Mouse (Mus musculus) forebrain, embryonic 11.5 days (tissue): Measurements from ENCODE around the gene Ccdc34. TPM values are rescaled to one million over a fixed set of nuclear protein-coding genes. Genes with fewer than 3 reads are reported as not detected.
"Not testable (repeated sequence)": the region's sequence is repeated elsewhere in the genome, so short reads cannot be mapped to it uniquely, and the experiment has no call there.

Experiments used
- ATAC-seq: fragments of 200-750 bp; cut with Nextera tagmentation; replicated peaks from 2 replicates; pipeline ENCODE4 v1.8.0; 2017; ENCODE audit warnings: moderate TSS enrichment; ENCODE audit not compliant: low FRiP score
- DNase-seq: peaks from one replicate; pipeline ENCODE4 v3.0.0-alpha.2; 2017; ENCODE audit warnings: low spot score
- H3K27ac ChIP-seq: fragments of 300-500 bp; sonication (generic); 2 replicates; pipeline ENCODE4 v1.5.1; 2014; ENCODE audit warnings: low read depth, low read length
- H3K27me3 ChIP-seq: fragments of 300-500 bp; sonication (generic); 2 replicates; pipeline ENCODE4 v1.6.1; 2014; ENCODE audit warnings: mild to moderate bottlenecking, low read length, mixed read lengths; ENCODE audit not compliant: control insufficient read depth, insufficient read depth
- H3K36me3 ChIP-seq: fragments of 300-500 bp; sonication (generic); 2 replicates; pipeline ENCODE4 v1.6.1; 2014; ENCODE audit warnings: mild to moderate bottlenecking, low read length, moderate library complexity, mixed read lengths; ENCODE audit not compliant: control insufficient read depth, insufficient read depth
- H3K4me1 ChIP-seq: fragments of 300-500 bp; sonication (generic); replicated peaks from 2 replicates; pipeline ENCODE4 v1.6.1; 2014; ENCODE audit warnings: low read length, mixed read lengths; ENCODE audit not compliant: control insufficient read depth, insufficient read depth
- H3K4me2 ChIP-seq: fragments of 300-500 bp; sonication (generic); 2 replicates; pipeline ENCODE4 v1.6.1; 2014; ENCODE audit warnings: low read depth, mild to moderate bottlenecking, low read length, moderate library complexity, mixed read lengths; ENCODE audit not compliant: severe bottlenecking
- H3K4me3 ChIP-seq: fragments of 300-500 bp; sonication (generic); 2 replicates; pipeline ENCODE4 v1.5.1; 2014; ENCODE audit warnings: low read depth, low read length
- H3K9ac ChIP-seq: fragments of 300-500 bp; sonication (generic); 2 replicates; pipeline ENCODE4 v1.6.1; 2014; ENCODE audit warnings: low read length
- H3K9me3 ChIP-seq: fragments of 300-500 bp; sonication (generic); 2 replicates; pipeline ENCODE4 v1.6.1; 2016; ENCODE audit warnings: low read length, mixed read lengths; ENCODE audit not compliant: control insufficient read depth
- WGBS: fragments of 180-500 bp; shearing (Covaris S2); extraction: QIAGEN DNeasy Blood & Tissue Kit; methylation state at CpG from one replicate; pipeline ENCODE4 v1.1.7; 2014; 5-methylcytosine and 5-hydroxymethylcytosine counted together
- polyA plus RNA-seq: library from polyadenylated mRNA; unstranded; fragments of >200 nt; fragmentation: Nextera tagmentation; extraction: Ambion mirVana; gene quantifications from 2 replicates; pipeline ENCODE4 v1.2.1, GENCODE M21; 2014

The Ccdc34 gene
- polyA plus RNA-seq, 1 experiment from 2014 or later, result 60.4 TPM

GRCm38 (mm10) chr2:110133356-110134115 lies 115.9 kb downstream of the Ccdc34 start:
- no peaks in the 10 kb centered on the region for H3K36me3 ChIP-seq
- no peak for DNase-seq
- no peak overlapping the region for H3K4me3 ChIP-seq
- no peak overlapping the region for H3K4me2 ChIP-seq
- H3K27me3 ChIP-seq, result no peaks in the 10 kb centered on the region
- WGBS, result 81% methylated on average over 3 of the region's 3 CpGs
- H3K4me1 ChIP-seq, result no peaks in the 10 kb centered on the region
- ATAC-seq, result no peak
- no peak overlapping the region for H3K27ac ChIP-seq
- H3K9me3 ChIP-seq, result no peaks in the 10 kb centered on the region
- H3K9ac ChIP-seq, result no peak overlapping the region

GRCm38 (mm10) chr2:110134765-110135594 lies 117.4 kb downstream of the Ccdc34 start:
- no peak for ATAC-seq
- Histone ChIP-seq H3K4me3 (no peak overlapping the region), H3K4me1 (no peaks in the 10 kb centered on the region), H3K9ac (no peak overlapping the region), H3K36me3 (no peaks in the 10 kb centered on the region), H3K9me3 (no peaks in the 10 kb centered on the region), H3K27me3 (no peaks in the 10 kb centered on the region), H3K27ac (no peak overlapping the region), H3K4me2 (no peak overlapping the region)
- 26% methylated on average over 2 of the region's 2 CpGs for WGBS
- no peak for DNase-seq

GRCm38 (mm10) chr2:110137291-110137690 lies 119.7 kb downstream of the Ccdc34 start:
- WGBS, result 71% methylated on average over 1 of the region's 1 CpGs
- ATAC-seq, result no peak

GRCm38 (mm10) chr2:110138096-110138495 lies 120.5 kb downstream of the Ccdc34 start:
- no peak overlapping the region for H3K9ac ChIP-seq
- no peak for DNase-seq
- no peaks in the 10 kb centered on the region for H3K9me3 ChIP-seq
- no peak overlapping the region for H3K4me2 ChIP-seq
- H3K27me3 ChIP-seq, result no peaks in the 10 kb centered on the region
- H3K27ac ChIP-seq, result no peak overlapping the region
- no peak for ATAC-seq
- no peaks in the 10 kb centered on the region for H3K36me3 ChIP-seq
- no peak overlapping the region for H3K4me3 ChIP-seq
- 94% methylated on average over 1 of the region's 1 CpGs for WGBS
- no peaks in the 10 kb centered on the region for H3K4me1 ChIP-seq

More at GRCm38 (mm10) chr2:110137291-110137690, 119.7 kb downstream of the Ccdc34 start:
- Histone ChIP-seq H3K4me3 (no peak overlapping the region), H3K9me3 (no peaks in the 10 kb centered on the region), H3K4me1 (no peaks in the 10 kb centered on the region), H3K27ac (no peak overlapping the region), H3K9ac (no peak overlapping the region), H3K36me3 (no peaks in the 10 kb centered on the region), H3K27me3 (no peaks in the 10 kb centered on the region), H3K4me2 (no peak overlapping the region)
- DNase-seq, result no peak

- not testable (repeated sequence) for H3K9me3 ChIP-seq, H3K27me3 ChIP-seq, H3K9ac ChIP-seq, ATAC-seq, DNase-seq, H3K4me2 ChIP-seq, H3K36me3 ChIP-seq, H3K27ac ChIP-seq, H3K4me1 ChIP-seq, H3K4me3 ChIP-seq
These were observed 130.4 kb downstream of the Ccdc34 start for GRCm38 (mm10) chr2:110147980-110148379.

GRCm38 (mm10) chr2:110149246-110149645 lies 131.6 kb downstream of the Ccdc34 start:
- H3K27ac ChIP-seq, result no peak overlapping the region
- no peaks in the 10 kb centered on the region for H3K36me3 ChIP-seq
- H3K4me2 ChIP-seq, result no peak overlapping the region
- no peak overlapping the region for H3K4me3 ChIP-seq
- H3K4me1 ChIP-seq, result no peaks in the 10 kb centered on the region
- no peaks in the 10 kb centered on the region for H3K9me3 ChIP-seq
- no peak overlapping the region for H3K9ac ChIP-seq
- DNase-seq (no peak), ATAC-seq (no peak)
- no peaks in the 10 kb centered on the region for H3K27me3 ChIP-seq

GRCm38 (mm10) chr2:110156321-110156720 lies 138.7 kb downstream of the Ccdc34 start:
- Histone ChIP-seq H3K4me3 (no peak overlapping the region), H3K27ac (no peak overlapping the region), H3K9ac (no peak overlapping the region), H3K36me3 (no peaks in the 10 kb centered on the region), H3K9me3 (no peaks in the 10 kb centered on the region), H3K4me1 (no peaks in the 10 kb centered on the region), H3K27me3 (no peaks in the 10 kb centered on the region), H3K4me2 (no peak overlapping the region)
- DNase-seq, result no peak
- ATAC-seq, result no peak
- 95% methylated on average over 2 of the region's 2 CpGs for WGBS

- no peak overlapping the region for H3K9ac ChIP-seq
- DNase-seq (no peak), ATAC-seq (no peak)
- no peak overlapping the region for H3K27ac ChIP-seq
- H3K4me3 ChIP-seq, result no peak overlapping the region
- H3K4me2 ChIP-seq, result no peak overlapping the region
- H3K36me3 ChIP-seq, result no peaks in the 10 kb centered on the region
- H3K27me3 ChIP-seq, result no peaks in the 10 kb centered on the region
- no peaks in the 10 kb centered on the region for H3K9me3 ChIP-seq
- whole genome bisulfite sequencing, result 89% methylated on average over 4 of the region's 4 CpGs
- H3K4me1 ChIP-seq, result no peaks in the 10 kb centered on the region
These were observed 147.4 kb downstream of the Ccdc34 start for GRCm38 (mm10) chr2:110165003-110165402.
